Mouse (Mus musculus) adrenal gland, postnatal 36 days (tissue): ENCODE measurements around the gene Runx1. TPM values are rescaled to one million over a fixed set of nuclear protein-coding genes. Genes with fewer than 3 reads are reported as not detected.

Source experiments
- DNase-seq, 2 experiments: peaks; one replicate each; pipeline ENCODE4 v3.0.0; 2021; ENCODE audit warnings: mixed read lengths in 1 of 2
- total RNA-seq, 2 experiments: library from RNA; stranded (reverse); gene quantifications; 2 replicates each; pipeline ENCODE4 v1.2.3; 2021

The Runx1 gene
- total RNA-seq, 2 experiments from 2014 or later, result 3.3 to 5.6 TPM

DNA sequence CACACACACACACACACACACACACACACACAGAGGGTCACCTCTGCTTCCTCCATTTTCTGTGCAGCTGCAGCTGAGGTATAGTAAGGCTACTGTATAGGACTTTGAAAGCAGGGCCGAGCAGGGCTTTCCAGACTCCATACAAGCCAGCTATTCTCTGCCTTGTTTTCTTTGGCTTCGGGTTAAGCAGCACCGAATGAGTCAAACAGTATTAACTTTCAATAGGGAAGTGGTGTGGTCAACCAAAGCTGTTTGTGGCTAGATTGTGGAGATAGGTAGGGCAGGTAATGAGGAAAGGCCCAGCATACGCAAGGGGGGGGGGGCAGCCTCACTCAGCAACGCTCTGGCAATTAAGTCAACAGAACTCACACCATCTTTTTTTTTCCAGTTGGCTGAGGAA is 172.1 kb downstream of the Runx1 start:
- DNase-seq, result no peak

DNA sequence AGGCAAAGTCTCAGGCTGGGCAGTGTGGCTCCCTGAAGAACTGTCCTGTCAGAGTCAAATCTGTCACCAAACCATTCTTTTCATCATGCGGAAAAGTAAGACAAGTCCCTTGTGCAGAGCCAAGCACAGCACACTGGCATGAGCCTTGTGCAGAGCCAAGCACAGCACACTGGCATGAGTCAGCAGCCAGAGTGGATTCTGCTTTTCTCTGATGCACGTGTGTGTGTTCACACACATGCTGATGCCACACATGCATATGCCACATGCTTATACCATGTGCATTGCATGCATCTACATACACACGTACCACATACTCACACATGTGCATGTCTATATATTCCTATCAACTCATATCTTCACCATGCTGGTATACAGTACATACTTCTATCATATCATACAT is 174.7 kb downstream of the Runx1 start:
- DNase-seq, result no peak

DNA sequence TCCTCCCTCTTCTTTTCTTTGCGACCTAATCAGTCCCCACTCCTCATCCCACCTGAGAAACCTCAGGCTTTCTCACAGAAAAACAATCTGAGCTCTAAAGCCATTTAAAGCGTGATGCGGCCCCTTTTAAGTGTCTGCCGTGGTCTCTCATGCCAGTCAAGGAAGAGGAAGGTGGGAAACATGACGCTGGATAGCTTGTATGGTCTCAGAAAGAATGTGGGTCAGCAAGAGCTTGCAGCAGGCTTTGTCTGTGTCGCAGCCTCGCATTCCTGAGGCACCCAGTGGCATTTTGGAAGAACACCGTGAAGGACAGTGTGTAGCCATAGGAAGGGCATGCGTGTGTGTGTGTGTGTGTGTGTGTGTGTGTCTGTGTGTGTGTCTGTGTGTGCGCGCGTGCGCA is 179.8 kb downstream of the Runx1 start:
- peak in 1 of 2 experiments; percentile 25 for DNase-seq

DNA sequence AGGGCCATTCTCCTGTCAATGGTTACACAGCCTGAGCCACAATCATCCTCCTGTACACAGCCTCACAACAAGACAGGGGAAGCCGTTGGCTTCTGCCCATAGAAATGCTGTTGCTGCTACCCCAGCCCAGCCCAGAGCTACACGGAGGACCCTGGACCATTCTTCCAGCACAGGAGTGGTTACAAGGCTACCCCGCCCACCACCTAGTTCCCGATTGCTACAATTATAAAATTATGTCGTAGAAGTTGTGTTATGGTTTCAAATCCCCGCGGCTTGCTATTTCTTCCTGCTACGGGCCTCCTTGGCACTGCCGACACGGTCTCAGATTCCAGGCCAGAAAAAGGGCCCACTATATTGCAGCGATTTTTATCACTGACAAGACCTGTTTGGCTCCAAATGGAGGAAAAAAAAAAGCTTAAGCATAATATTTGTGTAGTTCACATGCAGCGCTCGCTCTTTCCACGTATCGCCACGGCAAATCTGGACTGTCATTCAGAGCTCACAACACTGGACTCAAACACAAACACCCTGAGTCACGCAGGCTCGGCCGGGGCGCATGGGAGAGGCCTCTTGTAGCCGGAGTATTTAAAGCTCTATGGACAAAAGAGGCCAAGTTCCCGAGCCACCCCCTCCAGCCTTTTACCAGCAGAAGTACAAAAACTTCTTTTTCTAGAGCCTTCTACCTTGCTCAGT is 180.4 kb downstream of the Runx1 start:
- DNase-seq, result no peak

DNA sequence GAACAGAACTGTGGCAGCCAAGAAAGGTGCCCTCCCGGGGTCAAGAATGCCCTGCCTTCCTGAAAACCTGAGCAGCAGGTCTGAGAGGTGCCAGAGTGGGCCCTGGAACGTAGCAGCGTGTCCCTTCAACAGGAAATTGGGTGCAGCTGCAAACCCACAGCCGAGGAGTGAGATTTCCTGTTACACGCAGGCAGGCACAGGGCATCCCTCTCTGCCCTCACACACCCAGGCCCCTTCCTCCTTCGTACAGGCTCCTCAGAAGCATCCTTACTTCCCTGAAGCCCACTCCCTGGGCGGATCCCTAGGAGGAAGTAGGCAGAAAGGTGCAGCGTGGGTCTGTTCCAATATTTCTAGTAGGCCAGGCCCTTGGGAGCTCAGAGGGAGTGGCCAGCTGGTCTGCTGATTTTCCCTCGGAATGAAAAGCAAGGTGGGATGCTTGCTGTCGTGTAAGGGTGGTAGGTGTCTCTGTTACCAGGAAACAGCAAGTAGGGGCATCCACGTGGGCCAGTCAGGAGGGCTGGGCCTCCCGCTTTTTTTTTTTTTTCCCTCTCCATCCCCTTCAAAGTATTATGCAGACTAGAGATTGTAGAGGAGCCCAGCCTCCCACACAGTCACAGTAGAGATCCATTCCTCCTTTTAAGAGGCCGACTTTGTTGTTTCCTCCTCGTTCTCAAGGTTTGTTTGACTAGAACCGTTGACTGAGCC is 181.1 kb downstream of the Runx1 start:
- DNase-seq, result no peak

DNA sequence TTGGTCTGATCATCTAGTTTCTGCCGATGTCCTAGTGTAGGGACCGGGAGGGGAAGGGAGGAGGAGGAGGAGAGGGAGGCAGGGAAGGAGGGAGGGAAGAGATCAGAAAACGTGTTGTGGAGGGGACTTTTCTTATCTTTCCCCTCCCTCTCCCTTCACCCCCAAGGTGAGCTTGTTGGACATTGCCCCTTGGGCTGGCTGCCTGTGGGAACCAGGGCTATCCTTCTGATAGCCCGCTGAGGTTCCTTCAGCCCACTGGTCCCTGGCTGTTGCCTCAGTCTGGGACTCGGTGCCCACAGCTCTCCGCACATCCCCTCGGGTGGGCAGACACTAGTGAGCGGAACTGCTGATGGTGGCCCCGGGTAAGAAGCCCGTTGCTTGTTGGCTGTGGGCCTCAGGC is 181.6 kb downstream of the Runx1 start:
- no peak for DNase-seq

DNA sequence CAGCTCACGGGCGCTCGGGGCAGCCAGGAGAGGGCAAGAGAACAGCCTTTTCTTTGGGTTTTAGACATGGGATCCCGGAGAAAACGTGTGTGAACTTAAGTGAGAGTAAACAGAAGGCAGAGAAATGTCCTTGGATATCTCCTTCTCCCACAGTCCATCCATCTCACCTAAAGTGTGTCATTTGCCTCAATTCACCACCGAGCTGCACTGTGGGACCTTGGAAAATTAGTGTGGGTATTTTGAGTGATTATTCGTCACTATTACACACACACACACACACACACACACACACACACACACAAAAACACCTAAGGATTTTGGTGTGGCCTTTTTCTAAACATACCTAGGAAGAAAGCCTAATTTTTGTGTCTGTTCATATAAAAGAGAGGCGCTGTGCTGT is 183.7 kb downstream of the Runx1 start:
- no peak for DNase-seq

DNA sequence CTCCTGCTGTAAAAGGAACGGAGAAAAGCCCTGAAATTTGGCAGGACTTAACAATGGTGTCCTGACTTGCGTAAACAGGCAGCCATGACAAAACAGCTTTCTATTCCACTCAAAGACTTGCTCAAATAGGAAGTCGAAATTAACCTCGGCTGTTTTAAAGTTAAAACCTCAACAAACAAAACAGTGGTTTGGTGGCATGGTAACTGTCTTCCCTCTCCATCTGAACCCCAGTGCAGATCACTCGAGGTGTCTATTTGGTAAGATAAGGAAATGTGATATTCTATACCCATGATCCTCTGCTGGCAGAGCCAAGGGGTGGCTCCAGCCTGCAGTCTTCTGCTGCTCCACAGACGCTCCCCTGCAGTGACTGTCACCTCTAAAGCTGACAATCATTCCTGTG is 184.9 kb downstream of the Runx1 start:
- no peak for DNase-seq

DNA sequence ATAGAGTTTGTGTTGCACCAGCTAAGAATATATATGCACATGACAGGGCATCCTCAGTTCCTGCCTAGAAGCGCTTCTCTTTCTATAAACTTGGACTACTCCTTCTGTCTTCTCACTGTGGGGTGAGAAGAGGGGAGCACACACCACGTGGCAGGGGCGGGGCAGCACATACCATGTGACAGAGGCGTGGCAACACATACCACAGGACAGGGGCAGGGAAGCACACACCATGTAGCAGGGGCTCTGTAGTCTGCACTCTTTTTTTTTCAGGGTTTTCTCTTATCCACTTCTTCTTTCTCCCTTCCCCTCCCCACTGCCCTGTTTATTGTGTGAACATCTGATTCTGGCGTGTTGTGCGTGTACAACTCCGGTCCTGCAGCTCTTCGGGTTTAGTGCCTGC is 186.9 kb downstream of the Runx1 start:
- no peak for DNase-seq

DNA sequence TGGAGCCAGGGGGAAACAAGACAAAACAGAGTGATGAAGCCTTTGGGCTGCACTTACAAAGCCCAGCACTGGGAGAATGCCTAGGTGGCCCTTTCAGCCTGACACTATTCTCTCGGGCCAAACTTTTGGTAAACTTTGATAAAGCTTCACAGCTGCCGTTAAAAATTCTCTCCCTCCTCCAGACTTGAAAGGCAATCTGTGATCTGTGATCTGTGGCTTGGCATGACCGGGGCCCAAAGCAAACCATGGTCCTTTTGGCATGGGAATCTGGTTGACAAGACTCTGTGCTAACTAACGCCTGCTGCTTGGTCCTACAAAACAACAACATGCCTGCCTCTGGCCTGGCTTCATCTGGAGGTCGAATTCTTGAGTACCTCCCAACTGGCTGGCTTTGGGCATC is 188.9 kb downstream of the Runx1 start:
- DNase-seq, result no peak

DNA sequence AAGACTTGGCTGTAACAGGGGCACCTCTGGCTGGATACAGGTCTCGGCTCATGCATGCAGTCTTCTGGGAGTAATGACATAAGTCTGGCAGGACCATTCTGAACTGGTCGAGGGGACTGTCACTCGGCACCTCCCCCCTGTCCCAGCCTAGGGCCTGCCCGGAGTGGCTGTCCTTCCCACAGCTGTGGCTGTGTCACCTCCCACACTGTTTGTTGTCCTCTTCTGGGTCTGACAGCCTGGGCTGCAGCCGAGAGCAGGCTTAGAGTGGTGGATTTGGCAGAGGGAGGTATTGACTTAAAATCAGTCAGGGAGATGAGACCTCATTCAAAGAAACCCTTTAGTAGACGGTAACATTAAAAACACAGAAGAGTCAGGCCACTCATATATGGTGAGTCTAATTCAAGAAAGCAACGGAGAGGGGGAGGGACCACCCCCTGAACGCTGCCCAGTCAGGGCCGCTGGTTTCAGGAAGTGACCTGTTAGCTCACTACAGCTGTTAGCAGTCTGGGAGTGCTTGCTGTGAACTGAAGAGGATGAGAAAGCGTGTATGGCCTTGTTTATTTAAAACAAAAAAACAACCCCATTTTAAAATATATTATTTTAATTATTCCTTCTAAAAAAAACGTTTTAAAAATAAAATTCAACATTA is 193.7 kb downstream of the Runx1 start:
- DNase-seq, result no peak

DNA sequence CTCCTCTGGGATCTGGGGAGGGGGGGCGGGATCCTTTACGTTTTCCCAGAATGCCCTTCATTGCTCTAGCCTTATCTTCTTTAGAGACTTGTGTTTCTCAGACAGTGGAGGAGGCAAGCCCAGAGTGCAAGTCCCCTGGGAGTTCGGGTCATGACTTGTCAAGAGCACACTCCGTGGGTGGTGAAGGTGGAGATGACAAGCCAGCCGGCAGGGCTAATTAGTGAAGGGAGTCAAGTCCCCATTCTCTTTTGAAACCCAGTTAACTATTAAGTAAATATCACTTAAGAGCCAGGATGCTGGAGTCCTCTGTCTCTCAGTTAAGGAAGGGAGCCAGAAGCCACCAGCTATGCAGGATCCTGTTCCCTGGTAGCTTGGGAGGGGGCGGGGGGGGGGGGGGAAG is 194.3 kb downstream of the Runx1 start:
- no peak for DNase-seq

DNA sequence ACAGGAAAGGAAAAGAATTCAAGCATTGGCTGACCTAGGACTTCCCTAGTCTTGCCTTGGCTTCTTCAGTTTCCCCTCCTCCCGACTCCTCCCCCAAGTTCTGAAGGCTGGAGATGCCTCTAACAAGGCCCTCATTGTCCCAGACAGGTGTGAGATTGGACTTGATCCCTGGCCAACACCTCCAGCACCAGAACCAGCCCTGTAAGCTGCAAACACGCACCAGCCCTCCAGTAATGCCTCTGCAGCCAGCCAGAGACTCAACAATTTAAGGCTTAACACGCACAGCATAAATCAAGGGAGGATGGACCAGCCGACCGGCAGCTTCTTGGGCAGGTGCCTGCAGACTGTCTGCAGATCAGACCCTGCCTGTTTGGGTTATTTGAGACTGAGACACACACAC is 195.0 kb downstream of the Runx1 start:
- DNase-seq, result no peak

DNA sequence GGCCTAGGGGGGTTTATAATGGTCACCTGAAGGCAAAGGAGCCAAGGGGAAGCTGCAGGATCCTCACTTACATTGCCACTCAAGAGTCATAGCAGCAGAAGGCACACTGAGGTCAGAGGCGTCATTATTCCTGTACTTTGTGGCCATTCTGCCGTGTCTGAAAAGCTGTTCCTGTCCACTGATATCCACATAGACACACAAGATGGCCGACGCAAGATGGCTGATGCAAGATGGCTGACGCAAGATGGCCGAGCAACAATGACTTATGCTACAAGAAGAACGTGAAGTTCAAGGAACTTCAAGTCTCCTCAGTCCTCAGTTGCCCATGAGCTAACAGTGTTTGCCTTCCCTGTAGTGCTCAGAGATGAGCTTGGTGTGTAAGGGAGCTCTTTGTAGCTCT is 196.1 kb downstream of the Runx1 start:
- DNase-seq, result no peak

DNA sequence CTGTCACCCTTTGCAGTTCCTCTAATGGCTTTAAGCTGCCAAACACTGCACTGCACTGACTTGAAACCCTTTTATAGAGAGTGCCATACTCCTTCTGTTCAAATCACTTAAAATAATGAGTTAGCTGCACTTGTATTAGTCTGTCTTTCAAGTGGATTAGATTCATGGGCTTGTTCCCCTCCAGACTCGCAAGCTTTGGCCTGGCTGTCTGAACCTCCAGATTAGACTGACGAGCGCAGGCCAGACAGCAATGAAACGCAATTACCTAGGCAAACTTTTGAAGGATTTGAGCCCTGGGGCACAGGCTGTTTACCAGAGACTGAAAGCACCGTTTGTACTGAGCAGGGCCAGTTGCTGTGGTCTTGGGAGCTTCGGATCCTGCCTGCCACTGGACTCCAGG is 198.7 kb downstream of the Runx1 start:
- DNase-seq, result no peak

DNA sequence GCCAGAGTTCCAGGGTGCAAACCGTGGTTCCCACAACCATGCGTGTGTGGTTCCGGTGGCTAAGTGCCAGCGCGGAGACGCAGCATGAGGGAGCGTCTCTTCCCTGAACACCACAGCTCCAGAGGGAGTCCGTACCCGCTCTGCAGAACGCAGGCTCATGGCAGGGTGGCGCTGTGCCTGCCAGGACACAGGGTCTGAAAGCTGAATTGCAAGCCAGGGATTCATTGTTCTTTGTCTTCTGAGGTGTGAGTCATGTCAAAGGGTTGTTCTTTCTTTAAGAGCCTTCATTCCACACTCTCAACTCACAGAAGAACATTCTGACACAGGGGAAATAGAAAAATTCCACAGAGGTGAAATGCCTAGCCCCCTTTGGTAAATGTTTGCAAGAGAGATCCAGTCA is 202.0 kb downstream of the Runx1 start:
- DNase-seq, result no peak

DNA sequence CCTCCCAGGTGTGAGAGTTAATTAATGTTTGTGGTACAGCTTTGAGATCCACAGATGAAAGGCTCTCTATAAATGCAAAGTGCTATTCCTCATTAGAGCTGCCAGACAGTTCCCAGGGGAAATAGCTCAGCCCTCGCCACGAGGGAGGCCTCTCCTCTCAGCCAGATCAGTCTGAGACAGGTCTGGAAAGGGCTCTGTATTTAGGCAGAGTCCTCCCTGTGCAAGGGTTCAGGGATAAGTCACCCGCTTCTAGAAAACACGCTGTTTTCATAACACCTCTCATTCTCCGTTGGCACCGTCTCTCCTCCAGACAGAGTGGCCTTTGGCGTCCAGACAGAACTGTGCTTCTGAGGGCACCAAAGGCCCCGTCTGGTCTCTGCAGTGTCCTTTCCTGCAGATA is 204.1 kb downstream of the Runx1 start:
- no peak for DNase-seq

DNA sequence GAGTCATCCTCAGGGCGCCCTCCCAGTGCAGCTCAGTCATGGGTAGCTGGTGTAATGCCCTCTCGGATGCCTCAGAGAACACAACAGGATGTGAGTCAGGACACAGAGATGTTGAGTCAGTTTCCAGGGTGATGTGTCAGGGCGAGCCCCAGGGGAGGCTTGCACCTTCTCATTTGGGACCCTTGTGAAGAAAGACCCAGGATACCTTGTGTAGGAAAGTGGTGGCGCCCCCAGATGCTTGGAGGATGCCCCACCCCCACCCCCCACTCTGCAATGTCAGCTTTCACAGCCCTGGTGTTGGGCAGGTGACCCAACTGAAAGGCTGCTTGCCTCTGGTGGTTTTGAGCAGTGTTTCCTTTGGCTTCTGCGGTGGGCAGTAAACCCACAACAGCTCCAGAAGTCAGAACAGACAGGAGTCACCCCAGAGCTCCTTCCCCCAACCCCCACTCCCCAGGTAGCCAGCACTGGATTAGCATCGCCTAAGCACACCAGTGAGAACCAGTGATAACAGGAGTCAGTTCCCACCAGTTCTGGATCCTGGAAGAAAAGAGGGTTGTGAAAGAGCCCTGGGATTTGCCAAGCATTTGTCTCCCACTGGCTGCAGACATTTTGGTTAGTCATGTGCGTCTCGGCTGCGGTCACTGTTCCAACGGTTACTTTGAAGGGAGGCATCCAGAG is 205.0 kb downstream of the Runx1 start:
- no peak for DNase-seq

DNA sequence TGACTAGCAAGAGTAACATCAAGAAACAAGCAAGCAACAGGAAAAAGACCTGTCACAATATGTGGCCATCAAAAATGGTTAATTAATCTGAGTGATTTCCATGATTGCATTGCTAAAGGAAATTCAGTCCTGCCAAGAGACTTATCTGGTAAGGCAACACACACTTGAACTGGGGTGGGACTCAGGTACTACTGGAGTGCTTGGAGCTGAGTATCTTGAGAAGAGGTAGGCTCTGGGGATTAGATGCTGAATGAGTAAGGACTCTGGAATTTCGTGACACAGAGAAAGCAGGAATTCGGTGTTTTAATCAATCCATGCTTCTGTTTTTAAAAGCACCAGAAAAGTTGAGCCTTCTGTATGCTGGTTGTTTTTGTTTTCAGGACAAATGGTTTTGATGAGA is 209.1 kb downstream of the Runx1 start:
- no peak for DNase-seq

DNA sequence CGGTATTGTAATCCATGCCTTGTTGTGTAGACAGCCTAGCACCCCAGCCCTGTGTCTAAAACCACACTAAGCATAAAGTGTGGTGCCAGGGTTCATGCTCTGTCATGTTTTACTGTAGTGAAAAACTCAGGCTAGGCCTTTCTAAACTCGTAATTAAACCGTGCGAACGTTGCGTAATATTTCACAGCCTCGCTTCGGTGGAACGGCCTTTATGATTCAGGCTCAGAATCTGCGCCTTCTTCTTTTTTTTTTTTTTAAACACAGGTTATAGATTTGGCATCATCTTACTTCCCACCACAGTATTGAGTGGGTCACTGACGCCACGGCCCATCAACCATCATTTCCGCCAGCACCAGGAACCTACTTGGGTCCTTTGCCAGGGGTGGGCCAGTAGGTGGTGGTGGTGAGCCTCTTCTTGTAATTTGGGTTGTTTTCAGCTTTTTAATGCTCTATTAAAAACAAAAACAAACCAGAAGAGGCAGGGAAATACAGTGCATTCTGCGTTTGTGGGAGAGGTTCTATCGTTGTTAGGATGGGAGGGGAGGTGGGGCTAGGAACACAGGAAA is 210.6 kb downstream of the Runx1 start:
- no peak for DNase-seq

DNA sequence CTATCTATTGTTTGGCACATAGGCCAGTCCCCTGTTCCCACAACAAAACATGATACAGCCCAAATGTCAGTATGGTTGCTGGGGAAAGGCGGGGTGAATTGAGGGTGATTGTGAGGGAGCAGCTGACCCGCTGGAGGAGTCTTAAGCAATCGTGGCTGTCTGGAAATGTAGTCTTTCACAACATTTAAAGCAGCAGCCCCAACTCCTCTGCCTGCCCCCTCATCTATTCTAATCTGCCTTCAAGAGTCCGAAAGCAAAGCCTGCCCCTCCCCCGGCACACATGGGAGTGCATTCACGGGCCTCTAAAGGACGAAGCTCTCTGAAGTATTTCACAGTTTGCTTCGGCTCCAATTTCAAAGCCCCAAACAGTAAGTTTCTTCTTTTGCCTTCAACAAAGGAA is 213.4 kb downstream of the Runx1 start:
- DNase-seq, result peak in 1 of 2 experiments; percentile 11

DNA sequence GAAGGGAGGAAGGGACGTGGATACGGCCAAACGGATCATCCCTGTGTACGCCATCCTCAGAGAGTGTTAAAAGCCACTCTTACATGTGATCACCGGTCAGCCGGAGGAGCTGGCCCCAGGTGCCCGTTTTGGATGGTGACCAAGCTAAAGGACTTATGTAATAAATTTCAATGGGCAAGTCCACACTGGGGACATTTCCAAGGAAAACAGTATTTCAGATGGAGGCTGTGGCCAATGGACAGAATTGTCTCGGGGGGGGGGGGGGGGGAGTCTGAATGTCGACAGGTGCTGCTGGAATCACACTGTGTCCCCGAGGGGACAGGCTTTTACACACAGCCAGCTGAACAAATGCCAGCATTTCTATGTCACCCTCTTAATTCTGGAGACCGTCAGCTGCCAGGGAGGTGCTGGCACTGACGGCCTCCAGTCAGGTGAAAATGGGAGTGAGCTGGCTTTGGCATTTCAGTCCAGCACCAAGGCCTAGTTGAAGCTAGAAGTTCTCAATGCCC is 214.3 kb downstream of the Runx1 start:
- DNase-seq, result peak in 1 of 2 experiments; percentile 35

DNA sequence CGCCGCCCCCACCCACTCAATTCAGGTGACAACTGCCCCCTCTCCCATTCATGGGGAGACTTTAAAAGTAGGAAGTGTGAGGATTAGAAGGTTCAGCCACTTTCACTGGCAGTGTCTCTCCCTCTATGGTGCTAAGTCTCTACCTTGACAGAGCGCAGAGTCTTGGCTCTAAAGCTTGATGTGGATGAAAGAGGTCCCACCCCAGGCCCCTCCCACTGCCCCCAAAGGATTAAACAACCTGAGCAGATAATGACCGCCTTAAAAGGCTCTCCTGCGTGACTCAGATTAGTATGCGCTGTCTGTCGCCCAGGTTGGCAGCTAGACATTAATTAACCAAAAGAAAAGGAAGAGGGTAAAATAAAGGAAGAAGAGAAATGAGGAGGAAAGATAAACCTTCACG is 215.5 kb downstream of the Runx1 start:
- DNase-seq, result no peak
